ENCODE assay signal across 30 mouse cellular contexts in the genomic region with DNA sequence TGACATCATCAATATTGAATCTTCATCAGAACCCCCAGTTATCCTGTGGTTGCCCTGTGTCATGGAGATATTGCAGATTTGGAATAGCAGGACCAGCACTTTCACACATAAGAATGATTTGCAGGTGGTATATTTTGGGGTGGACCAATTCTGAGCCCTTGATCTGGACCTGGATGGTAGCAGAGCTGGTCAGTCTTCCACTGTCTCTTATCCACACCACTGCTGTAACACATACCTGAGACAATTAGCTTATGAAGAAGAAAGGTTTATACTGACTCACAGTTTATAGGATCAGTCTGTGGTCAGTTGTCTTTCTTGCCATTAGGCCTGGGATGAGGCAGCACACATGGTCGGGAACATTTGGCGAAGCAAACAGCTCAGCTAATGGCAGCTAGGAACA.
"Had no signal": no experiment of that assay in that cellular context is flagged by ENCODE, and none has a peak within 500 bp of the region (broad histone marks: within the 10 kb centered on the region; RNA-seq: fewer than 3 reads in every experiment).

No protein-coding gene starts in this region.

- ATAC-seq: liver, embryonic 12.5 days; liver, postnatal 0 days; lung, postnatal 0 days; midbrain, embryonic 15.5 days; midbrain, embryonic 16.5 days had no signal

- H3K27ac ChIP-seq: left cerebral cortex, adult 2 months; limb, embryonic 10.5 days; limb, embryonic 12.5 days; limb, embryonic 13.5 days; limb, embryonic 15.5 days; liver, embryonic 12.5 days; liver, embryonic 13.5 days; liver, embryonic 14.5 days; liver, embryonic 15.5 days; lung, embryonic 15.5 days; macrophage; midbrain, embryonic 10.5 days; midbrain, embryonic 12.5 days; midbrain, embryonic 15.5 days had no signal

- H3K27me3 ChIP-seq: limb, embryonic 12.5 days; limb, embryonic 13.5 days; limb, embryonic 15.5 days; liver, embryonic 12.5 days; liver, embryonic 13.5 days; liver, embryonic 15.5 days; lung, embryonic 15.5 days; megakaryocyte, embryonic 14.5 days; midbrain, embryonic 12.5 days; midbrain, embryonic 15.5 days had no signal

- H3K9me3 ChIP-seq: limb, embryonic 10.5 days; limb, embryonic 12.5 days; limb, embryonic 13.5 days; limb, embryonic 15.5 days; liver, embryonic 12.5 days; liver, embryonic 13.5 days; liver, embryonic 15.5 days; lung, embryonic 15.5 days; megakaryocyte, embryonic 14.5 days; midbrain, embryonic 10.5 days; midbrain, embryonic 12.5 days; midbrain, embryonic 15.5 days had no signal

- H3K4me3 ChIP-seq: left cerebral cortex, adult 2 months; limb, embryonic 10.5 days; limb, embryonic 12.5 days; limb, embryonic 13.5 days; limb, embryonic 15.5 days; liver, embryonic 12.5 days; liver, embryonic 13.5 days; liver, embryonic 15.5 days; lung, embryonic 15.5 days; megakaryocyte, embryonic 14.5 days; midbrain, embryonic 10.5 days; midbrain, embryonic 12.5 days; midbrain, embryonic 15.5 days; myocyte had no signal

- H3K4me2 ChIP-seq: limb, embryonic 12.5 days; limb, embryonic 13.5 days; limb, embryonic 15.5 days; liver, embryonic 11.5 days; liver, embryonic 12.5 days; liver, embryonic 13.5 days; liver, embryonic 15.5 days; lung, embryonic 14.5 days; lung, embryonic 15.5 days; midbrain, embryonic 12.5 days; midbrain, embryonic 15.5 days had no signal

- H3K4me1 ChIP-seq: limb, embryonic 12.5 days; limb, embryonic 13.5 days; limb, embryonic 15.5 days; liver, embryonic 12.5 days; liver, embryonic 13.5 days; liver, embryonic 15.5 days; lung, embryonic 15.5 days; midbrain, embryonic 10.5 days; midbrain, embryonic 12.5 days; midbrain, embryonic 15.5 days had no signal

- H3K36me3 ChIP-seq: limb, embryonic 10.5 days; limb, embryonic 12.5 days; limb, embryonic 13.5 days; limb, embryonic 15.5 days; liver, embryonic 12.5 days; liver, embryonic 13.5 days; liver, embryonic 15.5 days; lung, embryonic 15.5 days; midbrain, embryonic 10.5 days; midbrain, embryonic 12.5 days; midbrain, embryonic 15.5 days had no signal

- DNase-seq: left cerebral cortex, postnatal 4 days; liver; liver, embryonic 13.5 days; liver, postnatal 0 days; lung, adult 18-20 months; lung, adult 2 months; lung, embryonic 14.5 days; lung, postnatal 10 days; lung, postnatal 14 days; lung, postnatal 36 days; lung, postnatal 4 days; midbrain, embryonic 14.5 days had no signal

- H3K9ac ChIP-seq: limb, embryonic 12.5 days; limb, embryonic 13.5 days; limb, embryonic 15.5 days; liver, embryonic 12.5 days; liver, embryonic 13.5 days; liver, embryonic 14.5 days; liver, embryonic 15.5 days; liver, postnatal 0 days; lung, embryonic 14.5 days; lung, embryonic 15.5 days; midbrain, embryonic 12.5 days; midbrain, embryonic 15.5 days had no signal
